Mouse (Mus musculus) WW6 (cell line): Measurements from ENCODE around the gene Mptx1.
"Not testable (repeated sequence)": the region's sequence is repeated elsewhere in the genome, so short reads cannot be mapped to it uniquely, and the experiment has no call there.

Experiments
- DNase-seq: peaks from one replicate; pipeline ENCODE4 v3.0.0-alpha.2; 2013; ENCODE audit warnings: low read depth, low spot score

Mptx1 gene

GRCm38 (mm10) chr1:174330218-174330617, at the start of gene Mptx1:
Gene Mptx1, plus strand, starts transcription at chr1:174330518.
- no peak for DNase-seq

- no peak for DNase-seq
Observed at GRCm38 (mm10) chr1:174303162-174303561, 27.2 kb upstream of the Mptx1 start.

GRCm38 (mm10) chr1:174317308-174317707, 13.0 kb upstream of the Mptx1 start:
- no peak for DNase-seq

GRCm38 (mm10) chr1:174353636-174354035, 23.3 kb downstream of the Mptx1 start:
- DNase-seq: not testable (repeated sequence)

GRCm38 (mm10) chr1:174354640-174355039, 24.3 kb downstream of the Mptx1 start:
- DNase-seq: no peak

GRCm38 (mm10) chr1:174364882-174365451, 34.6 kb downstream of the Mptx1 start, which contains the start of gene Olfr417:
Gene Olfr417, plus strand, starts transcription at chr1:174365122.
- DNase-seq: no peak

DNA sequence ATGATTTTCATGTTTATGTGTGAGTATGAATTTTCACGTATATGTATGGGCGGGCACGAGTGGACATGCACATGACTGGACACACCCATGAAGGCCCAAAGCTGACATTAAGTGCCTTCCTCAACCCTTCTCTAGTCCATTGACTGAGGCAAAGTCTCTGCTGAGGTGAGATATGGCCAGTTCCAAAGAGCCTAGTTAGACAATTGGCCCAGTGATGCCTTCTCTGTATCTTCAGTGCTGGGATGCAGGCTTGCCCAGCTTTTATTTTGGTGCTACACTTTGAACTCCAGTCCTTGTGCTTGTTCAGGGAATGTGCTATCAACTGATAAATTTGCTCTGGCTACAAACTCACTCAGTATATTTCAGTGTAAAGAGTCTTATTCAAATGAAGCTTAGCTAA, 43.5 kb downstream of the Mptx1 start:
- DNase-seq: no peak
